Mouse (Mus musculus): ENCODE measurements around the gene Myadml2. TPM values are rescaled to one million over a fixed set of nuclear protein-coding genes. Genes with fewer than 3 reads are reported as not detected.

Myadml2 gene
- total RNA-seq, 2 experiments from 2014 or later, result 3.0 to 3.5 TPM

- DNase-seq (ENCODE audit: low spot score in 2 of 2), result no peak
These were observed 13.1 kb upstream of the Myadml2 start, which contains the start of gene Notum for GRCm38 (mm10) chr11:120661076-120661460. Gene Notum (minus strand): TSS chr11:120661175.

- DNase-seq (ENCODE audit: low spot score in 2 of 2), result no peak
These were observed 12.5 kb upstream of the Myadml2 start for GRCm38 (mm10) chr11:120660301-120661075.

GRCm38 (mm10) chr11:120659509-120660300 is 11.7 kb upstream of the Myadml2 start:
- DNase-seq (ENCODE audit: low spot score in 2 of 2), result no peak

GRCm38 (mm10) chr11:120658876-120659410 is 11.0 kb upstream of the Myadml2 start:
- DNase-seq (ENCODE audit: low spot score in 2 of 2), result peak; percentile 78 to 82

GRCm38 (mm10) chr11:120657301-120657700 is 9.3 kb upstream of the Myadml2 start:
- no peak for DNase-seq (ENCODE audit: low spot score in 2 of 2)

- DNase-seq (ENCODE audit: low spot score in 2 of 2), result no peak
These were observed 6.8 kb upstream of the Myadml2 start for GRCm38 (mm10) chr11:120654741-120655140.

- no peak for DNase-seq (ENCODE audit: low spot score in 2 of 2)
These were observed 3.9 kb upstream of the Myadml2 start for GRCm38 (mm10) chr11:120651872-120652271.

- DNase-seq (ENCODE audit: low spot score in 2 of 2), result no peak
These were observed 719 bp downstream of the Myadml2 start for GRCm38 (mm10) chr11:120647047-120647830.

- DNase-seq (ENCODE audit: low spot score in 2 of 2), result peak; percentile 90 to 95
These were observed 4.4 kb downstream of the Myadml2 start, which contains the start of gene Pycr1 for GRCm38 (mm10) chr11:120643601-120643987. Gene Pycr1 (minus strand): TSS chr11:120643769.

GRCm38 (mm10) chr11:120642939-120643600 is 4.9 kb downstream of the Myadml2 start:
- DNase-seq (ENCODE audit: low spot score in 2 of 2), result no peak

- no peak for DNase-seq (ENCODE audit: low spot score in 2 of 2)
These were observed 6.1 kb downstream of the Myadml2 start for GRCm38 (mm10) chr11:120641869-120642268.

GRCm38 (mm10) chr11:120641255-120641654 is 6.7 kb downstream of the Myadml2 start:
- DNase-seq (ENCODE audit: low spot score in 2 of 2), result no peak

- no peak for DNase-seq (ENCODE audit: low spot score in 2 of 2)
These were observed 13.1 kb downstream of the Myadml2 start for GRCm38 (mm10) chr11:120634810-120635209.

- peak; percentile 87 to 93 for DNase-seq (ENCODE audit: low spot score in 2 of 2)
These were observed 14.2 kb downstream of the Myadml2 start, which contains the start of gene Mafg for GRCm38 (mm10) chr11:120633520-120634343. Gene Mafg (minus strand): TSS chr11:120633600.

GRCm38 (mm10) chr11:120632559-120633519 is 15.1 kb downstream of the Myadml2 start:
- DNase-seq (ENCODE audit: low spot score in 2 of 2), result peak; percentile 56 to 70

- DNase-seq (ENCODE audit: low spot score in 2 of 2), result no peak
These were observed 16.1 kb downstream of the Myadml2 start for GRCm38 (mm10) chr11:120631726-120632448.

GRCm38 (mm10) chr11:120630881-120631725 is 16.9 kb downstream of the Myadml2 start:
- DNase-seq (ENCODE audit: low spot score in 2 of 2), result no peak
